Mouse (Mus musculus): ENCODE data around the gene Abcc1. TPM values are rescaled to one million over a fixed set of nuclear protein-coding genes. Genes with fewer than 3 reads are reported as not detected.

Gene Abcc1
- polyA plus RNA-seq, 1 experiment from 2014 or later, result 12.5 TPM

DNA sequence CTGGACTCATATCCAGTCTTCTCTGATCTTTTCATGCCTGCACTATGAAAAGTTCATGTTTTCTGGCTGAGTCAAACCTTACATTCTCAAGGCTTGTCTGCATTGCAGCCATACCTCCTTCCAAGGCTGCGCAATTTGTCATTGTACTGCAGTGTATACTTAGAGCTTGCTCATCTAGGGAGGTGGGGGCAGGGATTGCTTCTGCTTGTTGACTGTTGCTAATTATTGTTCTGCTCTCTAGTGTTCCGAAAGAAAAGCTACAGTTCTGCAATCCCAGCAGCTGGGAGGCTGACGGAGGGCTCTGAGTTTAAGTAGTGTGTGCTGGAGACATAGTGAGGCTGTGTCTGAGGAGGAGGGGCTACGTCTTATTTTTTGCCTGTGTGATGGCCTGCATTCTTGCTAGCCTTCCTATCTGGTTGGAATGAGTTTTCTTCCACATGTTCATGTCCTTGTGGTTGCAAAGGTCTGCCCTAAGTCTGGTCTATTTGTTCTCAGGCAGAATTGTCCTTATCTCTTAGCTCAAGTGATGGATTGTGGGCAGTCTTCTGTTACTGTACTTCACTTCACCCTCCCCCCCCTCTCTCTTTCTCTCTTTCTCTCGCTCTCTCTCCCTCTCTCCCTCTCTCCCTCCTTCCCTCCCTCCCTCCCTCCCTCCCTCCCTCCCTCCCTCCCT is 90.2 kb downstream of the Abcc1 start:
- H3K27me3 ChIP-seq (replicated peaks; ENCODE audit: control insufficient read depth, insufficient read depth, low read length), result no peaks in the 10 kb centered on the region
- no peak overlapping the region for H3K4me3 ChIP-seq (ENCODE audit: low read depth, low read length)
- no peaks in the 10 kb centered on the region for H3K4me1 ChIP-seq (replicated peaks; ENCODE audit: control insufficient read depth, insufficient read depth, low read length)
- ATAC-seq (replicated peaks; ENCODE audit: low FRiP score, low TSS enrichment, low read depth) (peak; percentile 42; the same call in 1 of the 2 replicates), DNase-seq (ENCODE audit: low spot score) (peak; percentile 53)
- WGBS, result 55% methylated on average over 5 of the region's 5 CpGs
- no peak overlapping the region for H3K4me2 ChIP-seq (ENCODE audit: low read length)
- 0 out of 2 replicates have a peak overlapping the region, but pooled peaks have one; percentile 27 for H3K27ac ChIP-seq (ENCODE audit: low read depth)
- no peaks in the 10 kb centered on the region for H3K9me3 ChIP-seq (ENCODE audit: control insufficient read depth, low read length)
- no peak overlapping the region for H3K9ac ChIP-seq (ENCODE audit: low read length)
- peaks cover 4% of the 10 kb centered on the region; the same call in 1 of the 2 replicates for H3K36me3 ChIP-seq (ENCODE audit: control insufficient read depth, insufficient read depth, low read length)

DNA sequence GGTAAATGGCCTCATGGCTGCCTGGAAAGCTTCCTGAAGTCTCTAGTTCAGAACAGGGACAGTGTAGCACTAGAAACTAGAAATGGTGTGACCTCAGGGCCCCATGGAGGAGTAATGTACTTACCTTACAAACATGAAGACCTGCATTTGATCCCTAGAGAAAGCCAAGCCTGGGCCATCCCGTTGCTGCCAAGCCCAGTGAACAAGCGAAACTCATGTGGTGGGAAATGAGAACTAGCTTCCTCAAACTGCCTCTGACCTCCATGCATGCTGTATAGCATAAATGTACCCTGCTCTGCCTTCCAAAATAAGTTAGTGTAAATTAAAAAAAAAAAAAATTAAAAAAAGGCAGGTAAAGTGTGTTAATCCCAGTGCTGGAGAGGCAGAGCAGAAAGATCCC is 101.2 kb downstream of the Abcc1 start:
- Histone ChIP-seq H3K4me1 (replicated peaks; ENCODE audit: control insufficient read depth, insufficient read depth, low read length) (no peaks in the 10 kb centered on the region), H3K27me3 (replicated peaks; ENCODE audit: control insufficient read depth, insufficient read depth, low read length) (no peaks in the 10 kb centered on the region), H3K9ac (ENCODE audit: low read length) (no peak overlapping the region), H3K27ac (ENCODE audit: low read depth) (no peak overlapping the region), H3K4me3 (ENCODE audit: low read depth, low read length) (no peak overlapping the region), H3K36me3 (ENCODE audit: control insufficient read depth, insufficient read depth, low read length) (peaks cover 66% of the 10 kb centered on the region), H3K4me2 (ENCODE audit: low read length) (no peak overlapping the region), H3K9me3 (ENCODE audit: control insufficient read depth, low read length) (no peaks in the 10 kb centered on the region)
- no peak for ATAC-seq (replicated peaks; ENCODE audit: low FRiP score, low TSS enrichment, low read depth)
- WGBS, result 96% methylated on average over 2 of the region's 2 CpGs
- no peak for DNase-seq (ENCODE audit: low spot score)

DNA sequence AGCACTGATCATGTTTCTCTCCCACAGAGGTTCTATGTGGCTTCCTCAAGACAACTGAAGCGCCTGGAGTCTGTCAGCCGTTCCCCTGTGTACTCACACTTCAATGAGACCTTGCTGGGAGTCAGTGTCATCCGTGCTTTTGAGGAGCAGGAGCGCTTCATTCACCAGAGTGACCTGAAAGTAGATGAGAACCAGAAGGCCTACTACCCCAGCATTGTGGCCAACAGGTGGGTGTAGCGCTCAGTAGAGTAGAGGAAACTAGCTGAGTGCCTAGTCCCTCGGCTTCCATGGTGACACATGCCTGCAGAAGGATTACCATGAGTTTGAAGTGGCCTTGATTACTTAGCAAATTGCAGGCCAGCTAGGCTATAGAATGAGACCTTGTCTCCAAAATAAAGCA is 103.7 kb downstream of the Abcc1 start:
- no peak overlapping the region for H3K4me3 ChIP-seq (ENCODE audit: low read depth, low read length)
- no peak overlapping the region for H3K9ac ChIP-seq (ENCODE audit: low read length)
- DNase-seq (ENCODE audit: low spot score) (no peak), ATAC-seq (replicated peaks; ENCODE audit: low FRiP score, low TSS enrichment, low read depth) (no peak)
- no peak overlapping the region for H3K27ac ChIP-seq (ENCODE audit: low read depth)
- peaks cover 67% of the 10 kb centered on the region for H3K36me3 ChIP-seq (ENCODE audit: control insufficient read depth, insufficient read depth, low read length)
- H3K4me2 ChIP-seq (ENCODE audit: low read length), result no peak overlapping the region
- no peaks in the 10 kb centered on the region for H3K9me3 ChIP-seq (ENCODE audit: control insufficient read depth, low read length)
- 90% methylated on average over 6 of the region's 6 CpGs for WGBS
- H3K4me1 ChIP-seq (replicated peaks; ENCODE audit: control insufficient read depth, insufficient read depth, low read length), result no peaks in the 10 kb centered on the region
- H3K27me3 ChIP-seq (replicated peaks; ENCODE audit: control insufficient read depth, insufficient read depth, low read length), result no peaks in the 10 kb centered on the region

DNA sequence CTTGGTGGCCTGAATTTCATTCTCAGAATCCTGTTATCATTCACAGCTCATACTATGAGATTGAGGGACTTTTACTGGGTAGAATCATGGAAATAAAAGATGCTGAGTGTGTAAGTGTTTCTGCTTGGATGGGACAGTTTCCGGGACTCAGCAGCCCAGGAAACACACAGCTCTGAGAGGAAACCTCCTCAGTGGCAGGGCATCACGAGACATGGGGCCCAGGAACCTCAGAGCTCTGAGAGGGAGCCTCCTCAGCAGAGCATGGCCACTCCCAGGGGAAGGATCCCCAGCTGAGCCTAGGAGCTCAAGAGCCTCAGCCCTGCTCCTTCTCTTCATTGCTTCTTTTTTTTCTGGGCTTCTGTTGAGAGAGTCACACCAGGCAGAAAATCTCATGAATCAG is 107.0 kb downstream of the Abcc1 start:
- no peak for DNase-seq (ENCODE audit: low spot score)
- no peak overlapping the region for H3K4me2 ChIP-seq (ENCODE audit: low read length)
- no peak overlapping the region for H3K9ac ChIP-seq (ENCODE audit: low read length)
- no peak overlapping the region for H3K4me3 ChIP-seq (ENCODE audit: low read depth, low read length)
- no peaks in the 10 kb centered on the region for H3K27me3 ChIP-seq (replicated peaks; ENCODE audit: control insufficient read depth, insufficient read depth, low read length)
- ATAC-seq (replicated peaks; ENCODE audit: low FRiP score, low TSS enrichment, low read depth), result no peak
- WGBS, result 86% methylated on average over 2 of the region's 2 CpGs
- H3K4me1 ChIP-seq (replicated peaks; ENCODE audit: control insufficient read depth, insufficient read depth, low read length), result no peaks in the 10 kb centered on the region
- peaks cover 62% of the 10 kb centered on the region for H3K36me3 ChIP-seq (ENCODE audit: control insufficient read depth, insufficient read depth, low read length)
- no peaks in the 10 kb centered on the region for H3K9me3 ChIP-seq (ENCODE audit: control insufficient read depth, low read length)
- H3K27ac ChIP-seq (ENCODE audit: low read depth), result no peak overlapping the region

- DNase-seq (ENCODE audit: low spot score) (no peak), ATAC-seq (replicated peaks; ENCODE audit: low FRiP score, low TSS enrichment, low read depth) (no peak)
- Histone ChIP-seq H3K4me3 (ENCODE audit: low read depth, low read length) (no peak overlapping the region), H3K27ac (ENCODE audit: low read depth) (no peak overlapping the region), H3K4me2 (ENCODE audit: low read length) (no peak overlapping the region), H3K9ac (ENCODE audit: low read length) (no peak overlapping the region), H3K4me1 (replicated peaks; ENCODE audit: control insufficient read depth, insufficient read depth, low read length) (no peaks in the 10 kb centered on the region), H3K9me3 (ENCODE audit: control insufficient read depth, low read length) (no peaks in the 10 kb centered on the region), H3K36me3 (ENCODE audit: control insufficient read depth, insufficient read depth, low read length) (peaks cover 67% of the 10 kb centered on the region), H3K27me3 (replicated peaks; ENCODE audit: control insufficient read depth, insufficient read depth, low read length) (no peaks in the 10 kb centered on the region)
- 94% methylated on average over 5 of the region's 5 CpGs for WGBS
Observed at GRCm38 (mm10) chr16:14468841-14469240, 107.5 kb downstream of the Abcc1 start.

DNA sequence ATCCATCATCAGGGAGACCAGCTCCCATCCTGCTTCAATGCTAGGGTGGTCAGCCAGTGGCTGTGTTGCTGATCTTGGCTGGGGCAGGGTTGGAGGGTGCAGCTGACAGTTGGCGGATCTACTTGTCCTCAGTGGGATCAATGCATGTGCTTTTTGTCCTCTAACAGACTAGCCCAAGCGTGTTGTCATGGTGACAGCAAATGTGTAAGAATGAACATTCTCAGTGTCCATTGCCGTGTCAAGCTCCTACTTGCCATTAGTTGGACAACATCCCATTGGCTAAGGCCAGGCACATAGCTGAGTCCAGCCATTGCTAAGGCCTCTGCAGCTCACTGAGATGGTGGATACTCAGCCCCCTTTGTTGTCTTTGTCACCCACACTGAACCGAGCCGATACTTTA is 110.8 kb downstream of the Abcc1 start:
- Histone ChIP-seq H3K9ac (ENCODE audit: low read length) (no peak overlapping the region), H3K27me3 (replicated peaks; ENCODE audit: control insufficient read depth, insufficient read depth, low read length) (no peaks in the 10 kb centered on the region), H3K27ac (ENCODE audit: low read depth) (no peak overlapping the region), H3K36me3 (ENCODE audit: control insufficient read depth, insufficient read depth, low read length) (peaks cover 60% of the 10 kb centered on the region), H3K4me3 (ENCODE audit: low read depth, low read length) (no peak overlapping the region), H3K4me1 (replicated peaks; ENCODE audit: control insufficient read depth, insufficient read depth, low read length) (no peaks in the 10 kb centered on the region), H3K4me2 (ENCODE audit: low read length) (no peak overlapping the region), H3K9me3 (ENCODE audit: control insufficient read depth, low read length) (no peaks in the 10 kb centered on the region)
- DNase-seq (ENCODE audit: low spot score), result peak; percentile 29
- 91% methylated on average over 5 of the region's 5 CpGs for WGBS
- no peak for ATAC-seq (replicated peaks; ENCODE audit: low FRiP score, low TSS enrichment, low read depth)

- H3K4me2 ChIP-seq (ENCODE audit: low read length), result no peak overlapping the region
- no peaks in the 10 kb centered on the region for H3K4me1 ChIP-seq (replicated peaks; ENCODE audit: control insufficient read depth, insufficient read depth, low read length)
- WGBS, result 92% methylated on average over 7 of the region's 7 CpGs
- ATAC-seq (replicated peaks; ENCODE audit: low FRiP score, low TSS enrichment, low read depth) (no peak), DNase-seq (ENCODE audit: low spot score) (peak; percentile 15)
- no peaks in the 10 kb centered on the region for H3K27me3 ChIP-seq (replicated peaks; ENCODE audit: control insufficient read depth, insufficient read depth, low read length)
- peaks cover 45% of the 10 kb centered on the region for H3K36me3 ChIP-seq (ENCODE audit: control insufficient read depth, insufficient read depth, low read length)
- no peak overlapping the region for H3K9ac ChIP-seq (ENCODE audit: low read length)
- H3K27ac ChIP-seq (ENCODE audit: low read depth), result no peak overlapping the region
- no peak overlapping the region for H3K4me3 ChIP-seq (ENCODE audit: low read depth, low read length)
- H3K9me3 ChIP-seq (ENCODE audit: control insufficient read depth, low read length), result no peaks in the 10 kb centered on the region
Observed at GRCm38 (mm10) chr16:14473686-14474085, 112.3 kb downstream of the Abcc1 start.

DNA sequence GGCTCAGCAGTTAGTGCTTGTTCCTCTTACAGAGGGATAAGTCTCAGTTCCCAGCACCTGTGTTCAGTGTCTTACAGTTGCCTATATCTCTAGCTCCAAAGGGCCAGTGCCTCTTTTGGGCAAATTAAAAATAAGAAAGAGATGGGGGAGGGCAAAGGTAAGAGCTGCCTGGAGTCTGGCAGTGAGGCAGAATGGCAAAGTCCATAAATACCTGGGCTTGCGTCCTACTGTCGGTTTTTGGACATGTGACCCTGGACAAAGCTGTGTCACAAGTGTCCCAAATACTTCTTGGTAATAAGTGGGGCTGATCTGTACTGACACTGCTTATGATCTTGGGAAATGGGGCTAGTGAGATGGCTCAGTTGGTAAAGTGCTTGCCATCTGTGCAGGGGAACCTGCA is 113.6 kb downstream of the Abcc1 start:
- Histone ChIP-seq H3K4me1 (replicated peaks; ENCODE audit: control insufficient read depth, insufficient read depth, low read length) (no peaks in the 10 kb centered on the region), H3K9me3 (ENCODE audit: control insufficient read depth, low read length) (no peaks in the 10 kb centered on the region), H3K36me3 (ENCODE audit: control insufficient read depth, insufficient read depth, low read length) (peaks cover 40% of the 10 kb centered on the region), H3K4me2 (ENCODE audit: low read length) (no peak overlapping the region), H3K27ac (ENCODE audit: low read depth) (no peak overlapping the region), H3K4me3 (ENCODE audit: low read depth, low read length) (no peak overlapping the region), H3K9ac (ENCODE audit: low read length) (no peak overlapping the region), H3K27me3 (replicated peaks; ENCODE audit: control insufficient read depth, insufficient read depth, low read length) (no peaks in the 10 kb centered on the region)
- ATAC-seq (replicated peaks; ENCODE audit: low FRiP score, low TSS enrichment, low read depth), result no peak
- 90% methylated on average over 2 of the region's 2 CpGs for WGBS
- DNase-seq (ENCODE audit: low spot score), result no peak

GRCm38 (mm10) chr16:14476056-14476455 is 114.7 kb downstream of the Abcc1 start:
- no peaks in the 10 kb centered on the region for H3K9me3 ChIP-seq (ENCODE audit: control insufficient read depth, low read length)
- WGBS, result 79% methylated on average over 8 of the region's 8 CpGs
- no peak for DNase-seq (ENCODE audit: low spot score)
- H3K4me2 ChIP-seq (ENCODE audit: low read length), result no peak overlapping the region
- peaks cover 35% of the 10 kb centered on the region for H3K36me3 ChIP-seq (ENCODE audit: control insufficient read depth, insufficient read depth, low read length)
- H3K4me3 ChIP-seq (ENCODE audit: low read depth, low read length), result no peak overlapping the region
- no peak overlapping the region for H3K9ac ChIP-seq (ENCODE audit: low read length)
- no peaks in the 10 kb centered on the region for H3K4me1 ChIP-seq (replicated peaks; ENCODE audit: control insufficient read depth, insufficient read depth, low read length)
- no peak for ATAC-seq (replicated peaks; ENCODE audit: low FRiP score, low TSS enrichment, low read depth)
- H3K27me3 ChIP-seq (replicated peaks; ENCODE audit: control insufficient read depth, insufficient read depth, low read length), result no peaks in the 10 kb centered on the region
- no peak overlapping the region for H3K27ac ChIP-seq (ENCODE audit: low read depth)

Data from intestine, embryonic 14.5 days (tissue).